In the genomic region with DNA sequence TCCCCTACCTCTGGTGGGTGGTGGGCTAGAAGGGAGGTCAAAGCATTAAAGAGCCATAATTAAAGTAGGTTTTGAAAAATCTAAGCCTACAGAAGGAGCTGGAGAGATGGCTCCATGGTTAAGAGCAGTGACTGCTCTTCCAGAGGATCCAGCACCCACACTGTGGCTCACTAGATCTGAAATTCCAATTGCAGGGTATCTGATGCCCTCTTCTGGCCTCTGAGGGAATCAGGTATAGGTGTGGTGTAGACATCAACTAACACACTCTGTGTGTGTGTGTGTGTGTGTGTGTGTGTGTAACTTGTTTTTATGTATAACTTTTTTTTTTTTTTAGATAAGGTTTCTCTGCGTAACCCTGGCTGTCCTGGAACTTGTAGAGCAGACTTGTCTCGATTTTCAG, we compare ENCODE assay signal across 10 mouse cellular contexts. TPM values are rescaled to one million over a fixed set of nuclear protein-coding genes. Genes with fewer than 3 reads are reported as not detected.
DNase-seq lines count a peak whose midpoint lies in the region; ATAC-seq and TF ChIP-seq lines count a peak whose summit lies in the region.
"Had no signal": no experiment of that assay in that cellular context is flagged by ENCODE, and none has a peak within 500 bp of the region (broad histone marks: within the 10 kb centered on the region; RNA-seq: fewer than 3 reads in every experiment).

No protein-coding gene starts in this region.

- no peak for DNase-seq in heart, postnatal 0 days (ENCODE audit: low spot score)
- no peak for DNase-seq in heart, adult 11 months
- DNase-seq in midbrain, postnatal 0 days (ENCODE audit: low spot score), result no peak
- DNase-seq in R1 (ENCODE audit: low read depth, low spot score), result peak; percentile 59
- no peak for DNase-seq in urinary bladder, adult 2 months (ENCODE audit: low spot score)
- DNase-seq in urinary bladder, postnatal 4 days (ENCODE audit: low spot score in 2 of 2), result no peak

- peaks cover 5% of the 10 kb centered on the region; the same call in 1 of the 2 replicates for H3K9me3 ChIP-seq in heart, postnatal 0 days (replicated peaks; ENCODE audit: control insufficient read depth, low read length)
- no peaks in the 10 kb centered on the region for H3K9me3 ChIP-seq in midbrain, postnatal 0 days (ENCODE audit: low read length)
- no peaks in the 10 kb centered on the region for H3K9me3 ChIP-seq in midbrain, embryonic 15.5 days
- H3K9me3 ChIP-seq: heart, embryonic 15.5 days had no signal

- TF ChIP-seq CTCF in heart, postnatal 0 days (IDR thresholded peaks at IDR 0.05; ENCODE audit: low read depth), result peak; percentile 57
- peak; percentile 51 for TF ChIP-seq CTCF in midbrain, postnatal 0 days (IDR thresholded peaks at IDR 0.05)

- H3K27me3 ChIP-seq in heart, postnatal 0 days (ENCODE audit: control insufficient read depth, insufficient read depth, low read length), result no peaks in the 10 kb centered on the region
- H3K27me3 ChIP-seq in midbrain, postnatal 0 days (ENCODE audit: insufficient read depth, low read length), result no peaks in the 10 kb centered on the region
- no peaks in the 10 kb centered on the region for H3K27me3 ChIP-seq in midbrain, embryonic 15.5 days (replicated peaks)
- H3K27me3 ChIP-seq: heart, embryonic 15.5 days had no signal

- WGBS in heart, postnatal 0 days, result 70% methylated on average over 2 of the region's 2 CpGs
- 56% methylated on average over 2 of the region's 2 CpGs for WGBS in midbrain, postnatal 0 days
- 80% methylated on average over 2 of the region's 2 CpGs for WGBS in midbrain, embryonic 15.5 days

- TF ChIP-seq EP300 in heart, postnatal 0 days (IDR thresholded peaks at IDR 0.05; ENCODE audit: low read depth), result no peak

- no peak overlapping the region for H3K4me2 ChIP-seq in heart, postnatal 0 days (ENCODE audit: low read depth, low read length)
- H3K4me2 ChIP-seq in midbrain, postnatal 0 days (ENCODE audit: low read depth, low read length, poor library complexity, severe bottlenecking), result no peak overlapping the region
- H3K4me2 ChIP-seq in midbrain, embryonic 15.5 days, result no peak overlapping the region
- H3K4me2 ChIP-seq: heart, embryonic 15.5 days had no signal

- no peak overlapping the region for H3K4me3 ChIP-seq in heart, postnatal 0 days (ENCODE audit: low read depth, low read length)
- no peak overlapping the region for H3K4me3 ChIP-seq in midbrain, postnatal 0 days (ENCODE audit: low read depth, low read length)
- H3K4me3 ChIP-seq in midbrain, embryonic 15.5 days, result no peak overlapping the region
- H3K4me3 ChIP-seq: heart, embryonic 15.5 days had no signal

- no peak for ATAC-seq in heart, postnatal 0 days (ENCODE audit: insufficient read depth, low read depth)
- ATAC-seq in midbrain, postnatal 0 days (ENCODE audit: low FRiP score), result no peak
- ATAC-seq in midbrain, embryonic 15.5 days (replicated peaks), result no peak
- ATAC-seq in megakaryocyte, adult 5-6 weeks (ENCODE audit: poor library complexity, severe bottlenecking), result 0 out of 2 replicates have a peak, but pooled peaks have one; percentile 27

- no peaks in the 10 kb centered on the region for H3K4me1 ChIP-seq in heart, postnatal 0 days (ENCODE audit: control insufficient read depth, insufficient read depth)
- no peaks in the 10 kb centered on the region for H3K4me1 ChIP-seq in midbrain, postnatal 0 days (ENCODE audit: insufficient read depth, low read length)
- H3K4me1 ChIP-seq in midbrain, embryonic 15.5 days, result no peaks in the 10 kb centered on the region

- no peak overlapping the region for H3K27ac ChIP-seq in heart, postnatal 0 days (ENCODE audit: low read depth)
- H3K27ac ChIP-seq in midbrain, postnatal 0 days (ENCODE audit: low read depth, low read length), result no peak overlapping the region
- no peak overlapping the region for H3K27ac ChIP-seq in midbrain, embryonic 15.5 days
- H3K27ac ChIP-seq: heart, embryonic 15.5 days had no signal

- H3K36me3 ChIP-seq in heart, postnatal 0 days (replicated peaks; ENCODE audit: control insufficient read depth, insufficient read depth, low read length), result no peaks in the 10 kb centered on the region
- no peaks in the 10 kb centered on the region for H3K36me3 ChIP-seq in midbrain, postnatal 0 days (ENCODE audit: insufficient read depth, low read length)
- no peaks in the 10 kb centered on the region for H3K36me3 ChIP-seq in midbrain, embryonic 15.5 days (replicated peaks)
- H3K36me3 ChIP-seq: heart, embryonic 15.5 days had no signal

- H3K9ac ChIP-seq in heart, postnatal 0 days (replicated peaks; ENCODE audit: low read depth, low read length), result no peak overlapping the region
- no peak overlapping the region for H3K9ac ChIP-seq in midbrain, postnatal 0 days (replicated peaks; ENCODE audit: low read length, poor library complexity, severe bottlenecking)
- H3K9ac ChIP-seq in midbrain, embryonic 15.5 days, result no peak overlapping the region
- H3K9ac ChIP-seq: heart, embryonic 15.5 days had no signal

RNA-seq across cellular contexts. Expression of a gene that starts 15.6 kb away (rescaled TPM):
- total RNA-seq in heart, postnatal 0 days (2014; rRNA removed; ENCODE audit: low replicate concordance), result 4,197 and 4,922 TPM in 2 replicates
- polyA plus RNA-seq in heart, postnatal 0 days (2015; fragmentation: Nextera tagmentation; extraction: Ambion mirVana), result 4,840 and 4,941 TPM in 2 replicates
- total RNA-seq in midbrain, postnatal 0 days (2014; rRNA removed), result 469 and 710 TPM in 2 replicates
- polyA plus RNA-seq in midbrain, postnatal 0 days (2015; fragmentation: Nextera tagmentation; extraction: Ambion mirVana), result 984 and 1,088 TPM in 2 replicates
- polyA plus RNA-seq in midbrain, embryonic 15.5 days (2015; fragmentation: Nextera tagmentation; extraction: Ambion mirVana), result 546 and 607 TPM in 2 replicates
- total RNA-seq in megakaryocyte, adult 5-6 weeks (2015), result 192 and 203 TPM in 2 replicates
- 24.3 and 35.9 TPM in 2 replicates for total RNA-seq in megakaryocyte, adult 5-6 weeks (2017)
- polyA plus RNA-seq in urinary bladder, adult 2 months (2012; rRNA removed), result 217 and 242 TPM in 2 replicates

RNA-seq across cellular contexts. Expression of a gene that starts 20.7 kb away (rescaled TPM):
- total RNA-seq in heart, postnatal 0 days (2014; rRNA removed; ENCODE audit: low replicate concordance), result not detected in 2 replicates
- not detected in 2 replicates for polyA plus RNA-seq in heart, postnatal 0 days (2015; fragmentation: Nextera tagmentation; extraction: Ambion mirVana)
- total RNA-seq in midbrain, postnatal 0 days (2014; rRNA removed), result not detected in 2 replicates
- polyA plus RNA-seq in midbrain, postnatal 0 days (2015; fragmentation: Nextera tagmentation; extraction: Ambion mirVana), result not detected in 2 replicates
- not detected in 2 replicates for polyA plus RNA-seq in midbrain, embryonic 15.5 days (2015; fragmentation: Nextera tagmentation; extraction: Ambion mirVana)
- not detected in 2 replicates for total RNA-seq in megakaryocyte, adult 5-6 weeks (2015)
- total RNA-seq in megakaryocyte, adult 5-6 weeks (2017), result not detected in 2 replicates
- polyA plus RNA-seq in urinary bladder, adult 2 months (2012; rRNA removed), result 0.03 TPM in 1 of 2 replicates, not detected in the other
- total RNA-seq: left cerebral cortex, postnatal 25 days had no signal
- polyA plus RNA-seq: heart, embryonic 15.5 days had no signal

RNA-seq across cellular contexts. Expression of a gene that starts 25.9 kb away (rescaled TPM):
- 42.4 and 44.4 TPM in 2 replicates for total RNA-seq in heart, postnatal 0 days (2014; rRNA removed; ENCODE audit: low replicate concordance)
- polyA plus RNA-seq in heart, postnatal 0 days (2015; fragmentation: Nextera tagmentation; extraction: Ambion mirVana), result 19.3 and 20.0 TPM in 2 replicates
- total RNA-seq in midbrain, postnatal 0 days (2014; rRNA removed), result 59.7 and 62.2 TPM in 2 replicates
- 33.0 and 36.0 TPM in 2 replicates for polyA plus RNA-seq in midbrain, postnatal 0 days (2015; fragmentation: Nextera tagmentation; extraction: Ambion mirVana)
- 41.4 and 44.0 TPM in 2 replicates for polyA plus RNA-seq in midbrain, embryonic 15.5 days (2015; fragmentation: Nextera tagmentation; extraction: Ambion mirVana)
- total RNA-seq in megakaryocyte, adult 5-6 weeks (2015), result 22.5 and 22.8 TPM in 2 replicates
- total RNA-seq in megakaryocyte, adult 5-6 weeks (2017), result 20.8 and 21.5 TPM in 2 replicates
- polyA plus RNA-seq in urinary bladder, adult 2 months (2012; rRNA removed), result 56.8 and 65.1 TPM in 2 replicates

RNA-seq across cellular contexts. Expression of a gene that starts 42.5 kb away (rescaled TPM):
- not detected in 2 replicates for total RNA-seq in heart, postnatal 0 days (2014; rRNA removed; ENCODE audit: low replicate concordance)
- not detected in 2 replicates for polyA plus RNA-seq in heart, postnatal 0 days (2015; fragmentation: Nextera tagmentation; extraction: Ambion mirVana)
- total RNA-seq in midbrain, postnatal 0 days (2014; rRNA removed), result 0.16 and 0.38 TPM in 2 replicates
- 0.16 and 0.39 TPM in 2 replicates for polyA plus RNA-seq in midbrain, postnatal 0 days (2015; fragmentation: Nextera tagmentation; extraction: Ambion mirVana)
- 0.14 and 0.26 TPM in 2 replicates for polyA plus RNA-seq in midbrain, embryonic 15.5 days (2015; fragmentation: Nextera tagmentation; extraction: Ambion mirVana)
- total RNA-seq in megakaryocyte, adult 5-6 weeks (2015), result not detected in 2 replicates
- total RNA-seq in megakaryocyte, adult 5-6 weeks (2017), result not detected in 2 replicates
- 0.04 TPM in 2 replicates for polyA plus RNA-seq in urinary bladder, adult 2 months (2012; rRNA removed)
- total RNA-seq: left cerebral cortex, postnatal 25 days had no signal

RNA-seq across cellular contexts. Expression of a gene that starts 56.4 kb away (rescaled TPM):
- total RNA-seq in heart, postnatal 0 days (2014; rRNA removed; ENCODE audit: low replicate concordance), result 24.0 and 25.2 TPM in 2 replicates
- 59.4 and 63.0 TPM in 2 replicates for polyA plus RNA-seq in heart, postnatal 0 days (2015; fragmentation: Nextera tagmentation; extraction: Ambion mirVana)
- 23.2 and 38.6 TPM in 2 replicates for total RNA-seq in midbrain, postnatal 0 days (2014; rRNA removed)
- 114 TPM in 2 replicates for polyA plus RNA-seq in midbrain, postnatal 0 days (2015; fragmentation: Nextera tagmentation; extraction: Ambion mirVana)
- polyA plus RNA-seq in midbrain, embryonic 15.5 days (2015; fragmentation: Nextera tagmentation; extraction: Ambion mirVana), result 137 TPM in 2 replicates
- total RNA-seq in megakaryocyte, adult 5-6 weeks (2015), result 80.1 and 93.3 TPM in 2 replicates
- total RNA-seq in megakaryocyte, adult 5-6 weeks (2017), result 47.6 and 59.8 TPM in 2 replicates
- polyA plus RNA-seq in urinary bladder, adult 2 months (2012; rRNA removed), result 50.3 and 53.7 TPM in 2 replicates
